Mouse (Mus musculus): ENCODE measurements around the gene Zfp691.

The Zfp691 gene

DNA sequence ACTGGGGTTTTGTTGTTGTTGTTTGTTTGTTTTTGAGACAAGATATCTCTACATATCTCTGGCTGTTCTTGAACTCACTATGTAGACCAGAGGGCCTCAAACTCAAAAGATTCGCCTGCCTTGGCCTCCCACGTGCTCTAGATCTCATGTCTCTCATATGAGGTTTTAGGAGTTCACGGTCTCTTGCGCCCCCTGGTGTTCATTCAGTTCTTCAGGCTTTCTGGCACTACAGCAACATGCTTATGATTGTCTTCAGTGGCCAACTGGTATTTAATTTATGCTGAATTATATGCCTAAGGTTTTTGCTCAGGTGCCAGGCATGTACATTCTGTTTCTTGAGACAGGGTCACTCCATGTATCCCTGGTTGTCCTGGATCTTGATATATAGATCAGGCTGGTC, 6.3 kb downstream of the Zfp691 start:
- peak; percentile 89 for DNase-seq (ENCODE audit: low read depth, low spot score)

DNA sequence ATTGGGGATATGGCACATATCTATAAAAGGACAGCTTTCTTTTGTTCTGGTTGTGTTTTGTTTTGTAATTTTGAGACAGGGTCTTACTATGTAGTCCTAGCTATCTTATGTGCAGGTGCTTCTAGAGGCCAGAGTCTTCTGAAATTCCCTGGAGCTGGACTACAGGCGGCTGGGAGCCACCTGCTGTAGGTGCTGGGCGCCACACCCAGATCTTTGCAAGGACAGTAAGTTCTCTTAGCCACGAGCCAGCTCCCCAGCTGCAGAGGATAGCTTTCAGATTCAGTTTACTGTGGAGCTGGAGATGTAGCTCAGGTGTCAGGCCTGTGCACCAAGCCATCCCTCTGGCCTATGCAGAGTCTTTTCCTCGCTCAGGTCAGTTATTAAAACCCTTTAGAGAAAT, 6.9 kb downstream of the Zfp691 start:
- peak; percentile 34 for DNase-seq (ENCODE audit: low read depth, low spot score)

DNA sequence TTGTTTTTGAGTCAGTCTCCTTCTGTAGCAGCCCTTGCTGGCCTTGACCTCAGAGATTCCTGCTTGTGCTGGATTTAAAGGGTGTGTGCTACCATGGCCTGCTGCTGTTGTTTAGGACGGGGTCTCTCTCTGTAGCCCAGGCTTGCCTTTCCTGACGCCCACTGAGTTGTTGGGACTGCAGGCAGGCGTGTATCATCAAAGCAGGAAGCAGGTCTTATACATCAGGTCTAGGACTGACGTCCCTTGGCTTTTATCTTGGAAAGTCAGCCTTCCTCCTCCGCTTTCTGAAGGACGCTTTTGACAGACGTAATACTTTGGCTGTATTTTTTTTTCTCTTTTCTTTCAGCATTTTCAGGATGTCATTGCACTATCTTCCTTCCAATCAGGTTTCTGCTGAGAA, 8.1 kb downstream of the Zfp691 start:
- DNase-seq (ENCODE audit: low read depth, low spot score) = peak; percentile 28

DNA sequence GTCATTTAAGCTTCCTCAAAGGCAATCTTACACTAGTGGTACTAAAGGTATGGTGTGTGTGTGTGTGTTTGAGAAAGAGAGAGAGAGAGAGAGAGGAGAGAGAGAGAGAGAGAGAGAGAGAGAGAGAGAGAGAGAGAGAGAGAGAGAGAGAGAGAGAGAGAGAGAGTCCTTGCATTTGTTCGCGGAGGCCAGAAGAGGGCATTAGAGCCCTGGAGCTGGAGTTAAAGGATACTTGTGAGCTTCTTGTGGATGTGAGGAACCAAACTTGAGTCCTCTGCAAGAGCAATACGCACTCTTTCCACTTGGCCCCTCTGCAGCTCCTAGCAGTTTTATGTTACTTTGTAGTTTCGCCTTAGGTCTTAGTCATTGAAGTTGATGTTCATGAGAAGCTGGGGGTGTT, 11.0 kb downstream of the Zfp691 start:
- DNase-seq (ENCODE audit: low read depth, low spot score) = no peak

DNA sequence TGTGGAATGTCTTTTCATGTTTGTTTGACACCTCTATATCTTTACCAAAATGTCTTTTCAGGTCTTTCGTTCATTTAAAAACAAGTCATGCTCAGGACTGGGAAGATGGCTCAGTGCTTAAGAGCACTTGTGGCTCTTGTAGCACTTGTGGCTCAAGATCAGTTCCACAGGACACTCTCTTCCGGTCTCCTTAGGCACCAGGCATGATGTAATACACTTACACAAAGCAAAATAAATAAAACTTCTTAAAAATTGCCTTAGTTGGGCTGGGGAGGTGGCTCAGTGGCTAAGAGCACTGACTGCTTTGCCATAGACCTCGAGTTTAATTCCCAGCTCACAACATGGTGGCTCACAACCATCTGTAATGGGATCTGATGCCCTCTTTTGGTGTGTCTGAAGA, 12.6 kb downstream of the Zfp691 start:
- no peak for DNase-seq (ENCODE audit: low read depth, low spot score)

DNA sequence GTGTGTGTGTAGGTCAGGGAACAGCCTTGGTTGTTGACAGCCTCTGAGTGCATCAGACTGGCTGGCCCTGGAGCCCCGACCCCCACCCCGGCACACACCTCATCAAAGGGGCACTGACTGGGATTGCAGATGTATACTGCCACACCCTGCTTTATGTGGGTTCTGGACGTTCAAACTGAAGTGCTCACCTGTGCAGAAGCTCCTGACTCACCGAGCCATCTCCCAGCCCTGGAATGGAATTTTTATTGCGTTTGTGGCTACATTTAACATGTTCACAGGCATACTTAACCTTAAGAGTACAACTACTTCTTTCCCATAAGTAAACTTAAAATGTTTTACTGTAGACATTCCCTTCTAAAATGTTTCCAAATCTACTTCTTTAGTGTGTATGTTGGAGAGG, 16.1 kb downstream of the Zfp691 start:
- no peak for DNase-seq (ENCODE audit: low read depth, low spot score)

DNA sequence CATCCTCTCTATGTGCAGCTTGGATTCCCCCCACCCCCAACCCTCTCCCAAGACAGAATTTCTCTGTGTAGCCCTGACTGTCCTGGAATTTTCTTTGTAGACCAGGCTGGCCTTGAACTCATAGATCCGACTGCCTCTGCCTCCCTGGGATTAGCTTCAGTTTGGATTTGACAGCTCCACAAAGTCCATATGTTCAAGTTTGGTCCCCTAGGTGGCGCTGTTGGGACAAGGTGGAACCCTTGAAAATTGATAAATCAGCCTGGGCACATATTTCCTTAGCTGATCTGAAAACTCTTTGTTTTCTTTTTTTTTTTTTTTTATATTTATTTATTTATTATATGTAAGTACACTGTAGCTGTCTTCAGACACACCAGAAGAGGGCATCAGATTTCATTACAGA, 16.8 kb downstream of the Zfp691 start:
- DNase-seq (ENCODE audit: low read depth, low spot score) = peak; percentile 79

DNA sequence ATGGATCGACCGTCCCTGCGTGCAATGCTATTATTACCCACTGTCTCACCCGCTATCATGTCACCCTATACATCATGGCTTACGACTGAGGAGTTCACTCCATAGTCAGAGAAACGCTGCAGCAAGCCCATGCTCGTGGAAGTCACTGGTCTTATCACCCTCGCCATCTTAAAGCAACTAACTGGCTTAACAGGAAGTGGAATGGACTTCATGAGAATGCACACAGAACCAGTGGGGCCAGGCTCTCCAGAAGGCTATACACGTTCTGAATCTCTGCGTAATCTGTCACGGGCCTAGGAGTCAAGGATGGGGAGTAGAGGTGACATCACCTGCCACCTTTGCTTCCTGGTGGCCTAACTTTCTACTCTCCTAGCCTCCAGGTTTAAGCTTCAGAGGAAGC, 25.3 kb downstream of the Zfp691 start:
- no peak for DNase-seq (ENCODE audit: low read depth, low spot score)

DNA sequence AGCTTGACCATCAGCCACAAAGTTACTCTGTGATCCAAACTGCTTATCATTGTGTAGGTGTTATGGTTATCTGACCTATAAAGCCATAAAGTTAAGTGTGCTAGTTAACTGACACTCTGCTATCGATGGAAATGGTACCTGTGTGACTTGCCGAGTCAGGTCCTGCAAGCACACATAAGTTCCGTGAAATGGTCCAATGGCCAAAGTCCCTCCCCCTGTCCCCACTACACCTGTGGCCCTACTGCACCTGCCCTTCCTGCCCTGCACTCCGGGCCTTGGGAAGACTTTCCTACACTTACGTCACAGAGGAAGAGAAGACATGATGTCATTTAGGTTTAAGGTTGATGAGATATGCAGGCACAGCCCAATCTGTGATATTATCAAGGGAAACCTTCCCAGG, 26.6 kb downstream of the Zfp691 start:
- DNase-seq (ENCODE audit: low read depth, low spot score) = no peak

DNA sequence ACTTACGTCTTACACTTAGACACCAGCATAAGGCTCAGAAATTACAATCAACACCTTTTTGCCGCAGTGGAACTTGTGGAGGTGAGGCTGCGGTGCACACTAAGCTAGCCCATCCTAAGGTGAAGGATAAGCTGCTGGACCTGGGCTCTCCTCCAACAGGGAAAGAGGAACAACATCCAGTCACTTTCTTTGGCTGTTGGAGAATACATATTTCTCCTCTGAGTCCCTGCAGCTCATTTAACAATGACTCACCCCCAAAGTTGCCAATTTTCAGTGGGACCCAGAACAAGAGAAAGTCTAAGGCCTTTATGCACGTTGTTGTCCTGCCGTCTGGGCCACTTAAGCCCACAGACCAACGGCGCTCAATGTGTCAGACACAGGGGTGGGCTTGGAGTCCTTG, 27.2 kb downstream of the Zfp691 start:
- DNase-seq (ENCODE audit: low read depth, low spot score) = no peak

DNA sequence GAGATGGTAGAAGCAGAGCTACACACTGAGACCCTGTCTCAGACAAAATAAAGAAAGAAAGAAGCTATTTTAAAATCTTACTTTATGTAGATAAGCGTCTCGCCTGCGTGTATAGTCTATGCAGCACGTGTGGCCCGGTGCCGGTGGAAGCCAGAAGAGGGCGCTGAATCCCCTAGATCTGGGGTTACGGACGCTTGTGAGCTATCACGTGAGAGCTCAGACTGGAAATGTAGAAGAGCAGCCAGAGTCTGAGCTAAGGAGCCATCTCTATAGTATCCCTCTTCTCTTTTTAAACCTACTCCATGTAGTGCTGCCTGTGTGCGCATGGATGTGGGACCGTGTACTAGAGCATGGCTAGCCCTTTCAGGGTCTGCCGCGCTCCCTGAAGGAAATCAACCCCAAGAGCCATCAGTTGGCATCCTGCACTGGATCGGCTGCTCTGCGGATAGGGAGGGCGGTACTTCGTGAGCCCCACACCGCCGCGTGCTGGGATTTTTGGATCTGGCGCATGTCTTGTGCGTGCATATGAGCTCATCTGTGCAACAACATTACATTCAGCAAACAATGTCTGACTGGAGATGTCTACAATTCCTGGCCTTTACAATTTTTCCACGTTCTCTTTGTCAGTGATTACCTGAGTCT, 31.6 kb downstream of the Zfp691 start:
- peak; percentile 93 for DNase-seq (ENCODE audit: low read depth, low spot score)

DNA sequence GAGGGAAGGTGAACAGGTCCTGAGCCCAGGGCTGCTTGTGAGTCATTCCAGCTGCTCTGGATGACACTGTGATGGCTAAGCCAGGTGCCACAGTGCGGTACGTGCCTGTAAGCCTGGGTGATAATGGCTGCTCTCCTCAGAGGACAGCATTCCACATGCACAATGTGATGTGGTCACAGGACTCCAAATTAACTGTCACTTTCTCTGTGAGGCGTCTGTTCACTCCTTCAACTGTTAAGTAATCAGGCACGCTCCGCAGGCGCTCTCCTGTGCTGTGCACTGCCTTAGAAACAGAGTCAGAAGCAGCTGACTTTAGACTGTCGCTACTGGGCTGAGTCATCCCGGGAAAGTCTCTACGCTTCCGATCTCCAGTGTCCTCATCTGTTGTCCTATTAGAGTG, 32.8 kb downstream of the Zfp691 start:
- DNase-seq (ENCODE audit: low read depth, low spot score) = peak; percentile 70

DNA sequence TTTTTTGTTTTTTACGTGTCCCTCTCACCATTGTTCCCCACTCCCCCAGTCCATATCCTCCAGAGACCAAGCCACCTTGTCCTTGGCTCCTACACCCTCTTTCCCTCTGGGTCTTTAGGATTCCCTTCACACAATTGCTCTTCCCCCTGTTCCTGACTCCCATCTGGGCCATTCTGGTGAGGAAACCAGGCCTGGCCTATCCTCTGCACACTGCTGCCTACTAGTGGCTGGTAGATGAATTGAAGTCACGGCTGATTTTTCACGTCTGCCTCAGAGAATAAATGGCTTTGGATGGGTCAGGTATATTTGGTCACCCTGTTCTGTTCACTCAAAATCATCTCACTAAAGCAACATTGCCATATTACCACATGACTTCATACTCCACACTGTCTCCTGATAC, 33.9 kb downstream of the Zfp691 start:
- peak; percentile 87 for DNase-seq (ENCODE audit: low read depth, low spot score)

DNA sequence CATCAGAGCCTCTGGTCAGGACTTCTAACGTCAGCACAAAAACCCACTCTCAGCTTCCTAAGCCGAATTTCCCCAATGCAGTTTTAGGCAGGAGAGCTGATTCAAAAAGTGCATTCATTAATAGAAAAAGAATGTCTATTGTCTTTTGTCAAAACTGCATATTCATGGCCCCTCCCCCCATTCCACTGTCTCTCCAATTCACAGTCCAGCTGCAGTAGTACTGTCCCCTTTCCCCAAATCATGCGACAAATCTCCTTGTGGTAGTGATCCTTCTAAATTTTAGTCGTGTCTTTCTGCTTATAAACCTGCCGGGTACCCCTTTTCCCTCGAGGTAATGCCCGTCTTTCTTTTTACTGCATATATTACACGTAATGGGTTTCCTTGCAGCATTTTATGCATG, 35.2 kb downstream of the Zfp691 start:
- DNase-seq (ENCODE audit: low read depth, low spot score) = no peak

DNA sequence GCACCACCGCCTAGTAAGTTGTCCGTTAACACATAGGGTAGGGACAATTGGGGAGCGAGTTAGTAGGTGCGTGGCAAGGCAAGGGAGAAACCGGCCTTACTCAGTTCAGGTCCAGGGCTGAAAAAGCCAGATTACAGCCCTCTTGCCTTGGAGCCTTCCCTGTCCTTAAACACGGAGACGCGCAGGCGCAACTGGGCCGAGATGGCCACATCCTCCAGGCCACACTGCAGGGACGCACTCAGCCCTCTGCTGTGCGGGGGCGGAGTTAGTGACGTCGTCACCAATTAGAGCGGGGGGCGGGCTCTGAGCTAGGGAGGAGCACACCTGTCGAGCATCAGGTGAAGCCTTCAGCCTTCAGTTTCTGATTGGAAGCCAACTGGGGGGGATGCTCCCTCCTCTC, 35.8 kb downstream of the Zfp691 start:
- peak; percentile 85 for DNase-seq (ENCODE audit: low read depth, low spot score)

DNA sequence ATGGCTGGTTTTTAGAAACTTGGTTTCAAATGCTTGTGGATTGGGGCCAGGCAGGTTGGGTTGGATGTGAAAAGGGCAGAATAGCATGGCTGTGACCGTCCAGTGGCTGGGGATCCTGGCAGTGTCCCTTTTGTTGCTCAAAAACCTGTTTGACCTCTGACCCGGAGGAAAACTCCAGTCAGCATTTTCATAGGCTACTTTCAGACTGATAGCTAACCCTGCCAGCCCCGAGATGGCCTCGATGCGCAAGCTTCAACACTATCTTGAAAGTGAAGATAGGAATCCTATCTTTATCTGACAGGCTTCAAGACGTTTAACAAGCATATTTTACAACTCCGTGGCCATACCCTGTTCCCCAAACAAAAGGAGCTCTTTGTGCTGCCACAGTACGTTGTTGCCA, 36.7 kb downstream of the Zfp691 start:
- no peak for DNase-seq (ENCODE audit: low read depth, low spot score)

DNA sequence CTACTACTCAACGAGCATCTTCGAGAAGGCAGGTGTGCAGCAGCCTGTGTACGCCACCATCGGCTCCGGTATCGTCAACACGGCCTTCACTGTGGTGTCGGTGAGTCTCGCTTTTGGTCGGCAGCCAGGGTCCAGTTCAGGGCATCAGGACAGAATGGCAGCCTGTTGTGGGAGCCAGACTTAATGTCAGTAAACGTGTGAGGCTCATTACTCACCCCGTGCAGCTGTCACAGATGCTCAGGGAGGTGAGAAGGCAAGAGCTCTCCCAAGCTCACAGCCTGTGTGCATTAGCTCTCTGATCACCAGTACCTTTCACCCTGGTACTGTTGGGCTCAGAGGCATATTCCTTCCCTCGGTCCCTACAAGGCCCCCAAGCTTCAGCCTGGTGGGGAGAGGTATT, 40.1 kb downstream of the Zfp691 start:
- DNase-seq (ENCODE audit: low read depth, low spot score) = no peak

DNA sequence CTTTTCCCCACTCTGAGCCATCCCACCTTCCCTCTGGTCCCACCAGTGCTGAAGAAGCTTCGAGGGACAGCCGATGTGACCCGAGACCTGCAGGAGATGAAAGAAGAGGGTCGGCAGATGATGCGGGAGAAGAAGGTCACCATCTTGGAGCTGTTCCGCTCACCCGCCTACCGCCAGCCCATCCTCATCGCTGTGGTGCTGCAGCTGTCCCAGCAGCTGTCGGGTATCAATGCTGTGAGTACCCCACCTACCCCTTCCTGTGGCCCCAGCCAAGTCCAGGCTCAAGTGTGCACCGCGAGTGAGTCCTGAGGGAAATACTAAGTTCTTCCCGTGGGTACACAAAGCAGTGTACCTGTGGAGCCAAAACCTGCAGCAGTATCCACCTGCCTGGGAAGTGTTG, 40.7 kb downstream of the Zfp691 start:
- DNase-seq (ENCODE audit: low read depth, low spot score) = no peak

DNA sequence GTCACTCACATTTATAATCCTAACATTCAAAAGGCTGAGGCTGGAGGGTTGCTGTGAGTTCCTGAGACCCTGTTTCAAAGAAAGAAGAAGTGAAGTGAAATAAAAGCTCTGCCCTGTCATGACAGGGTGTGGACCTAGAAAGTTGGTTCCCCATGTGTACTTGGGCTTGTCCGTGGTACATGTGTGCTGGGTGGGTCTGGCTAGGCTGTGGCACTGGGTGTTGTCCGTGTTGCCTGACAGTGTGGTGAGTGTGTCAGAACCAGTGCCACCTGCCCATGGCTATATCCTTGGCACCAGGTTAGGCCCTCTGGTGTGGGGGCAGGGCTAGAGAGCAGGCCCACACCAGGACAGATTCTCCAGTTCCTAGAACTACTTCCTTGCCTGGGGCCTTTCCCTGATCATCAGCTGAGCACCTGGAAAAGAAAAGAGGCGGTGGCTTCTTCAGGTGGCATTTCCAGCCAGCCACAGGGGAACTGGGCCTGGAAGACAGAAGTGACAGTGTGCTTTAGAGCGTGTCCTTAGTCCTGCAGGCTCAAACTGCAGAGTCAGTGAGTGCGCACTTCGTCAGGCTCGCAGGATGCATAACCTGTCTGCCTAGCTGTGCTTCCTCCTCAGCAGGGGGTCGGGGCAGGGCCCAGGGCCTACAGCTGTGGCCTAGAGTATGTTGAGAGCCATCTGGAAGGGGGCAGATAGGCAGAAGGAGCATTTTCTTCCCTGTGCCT, 42.6 kb downstream of the Zfp691 start:
- DNase-seq (ENCODE audit: low read depth, low spot score) = no peak

DNA sequence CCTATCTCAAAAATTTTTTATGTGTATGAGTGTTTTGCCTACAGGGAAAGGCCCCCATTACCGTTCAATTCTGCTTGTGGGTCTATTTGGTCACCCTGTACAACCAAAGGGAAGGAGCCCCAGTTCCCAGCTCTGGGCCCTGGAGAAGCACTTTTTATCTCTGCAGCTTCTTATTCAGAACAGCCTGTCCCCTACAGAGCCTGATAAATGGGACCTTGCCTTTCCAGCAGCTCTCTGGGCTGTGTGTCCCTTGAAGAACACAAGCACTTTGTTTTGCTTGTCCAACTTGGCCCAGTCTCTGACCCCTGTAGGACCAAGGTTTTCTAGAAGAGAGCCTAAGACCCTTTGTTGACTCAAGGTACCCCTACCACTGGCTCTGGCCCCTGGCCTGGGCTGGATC, 44.9 kb downstream of the Zfp691 start:
- no peak for DNase-seq (ENCODE audit: low read depth, low spot score)

DNA sequence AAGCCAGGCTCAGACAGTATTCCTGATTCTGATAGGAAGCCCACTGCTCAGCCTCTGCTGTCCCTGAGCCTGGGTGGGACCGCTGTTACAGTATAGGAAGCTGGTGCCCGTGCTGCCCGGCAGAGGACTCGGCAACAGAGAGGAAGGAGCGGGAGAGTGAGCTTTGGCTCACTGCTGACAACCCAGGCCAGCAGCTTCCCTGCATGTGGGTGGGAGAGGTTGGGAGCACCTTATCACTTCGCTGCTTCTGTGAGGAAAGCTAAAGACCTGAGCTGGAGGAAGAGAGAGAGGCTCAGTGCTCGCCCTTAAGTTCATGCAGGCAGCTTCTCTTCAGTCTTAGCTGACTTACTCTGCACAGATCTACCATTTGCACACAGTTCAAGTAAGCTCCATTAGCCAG, 45.4 kb downstream of the Zfp691 start:
- DNase-seq (ENCODE audit: low read depth, low spot score) = no peak

DNA sequence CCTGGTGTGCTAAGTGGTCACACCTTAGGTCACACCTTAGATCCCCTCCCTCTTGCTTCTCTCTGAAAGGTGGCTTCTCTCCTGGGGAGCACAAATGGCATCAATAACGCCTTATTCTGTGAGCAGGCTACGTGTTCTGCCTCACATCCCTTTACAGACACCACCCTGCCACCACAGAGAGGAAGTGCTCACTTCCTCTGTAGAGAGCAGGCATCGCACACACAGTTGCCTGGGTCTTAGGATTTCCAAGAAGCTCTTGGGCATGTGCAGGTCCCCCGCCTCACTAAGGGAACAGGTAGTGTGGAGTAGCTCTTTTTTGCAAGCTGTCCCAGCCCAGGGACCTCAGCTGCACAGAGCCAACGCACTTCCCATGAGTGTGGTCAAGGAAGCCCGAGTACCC, 46.8 kb downstream of the Zfp691 start:
- DNase-seq (ENCODE audit: low read depth, low spot score) = no peak

DNA sequence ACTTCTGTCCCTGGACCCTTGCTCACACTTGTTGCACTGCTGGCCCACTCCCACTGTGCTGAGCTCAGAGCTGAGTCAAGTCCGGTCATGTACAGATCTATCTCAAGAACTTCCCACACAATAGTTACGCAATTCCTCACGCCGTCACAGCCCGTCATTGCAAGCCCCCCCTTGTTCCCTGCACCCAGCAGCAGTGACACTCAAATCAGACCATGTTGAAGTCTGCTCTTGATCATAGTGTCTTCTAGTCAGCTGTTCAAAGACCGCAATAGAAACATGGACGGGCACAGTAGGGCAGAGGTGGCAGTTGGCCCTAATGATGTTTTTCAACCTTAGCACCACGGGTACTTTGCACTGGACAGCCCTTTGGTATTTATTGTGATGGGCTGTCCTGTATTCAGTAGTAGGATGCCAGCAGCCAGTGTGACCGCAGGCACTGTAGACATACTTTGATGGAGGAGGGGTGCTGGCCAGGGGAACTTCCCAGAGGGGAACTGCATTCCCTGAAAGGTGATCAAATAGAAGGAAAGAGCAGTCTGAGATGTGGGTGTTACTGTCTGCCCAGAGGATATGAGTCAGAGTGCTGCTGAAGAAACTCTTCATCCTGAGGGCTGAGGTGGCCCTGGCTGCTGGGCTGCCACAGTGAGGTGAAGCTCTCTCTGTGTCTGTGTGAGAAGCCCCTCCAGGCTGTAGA, 48.3 kb downstream of the Zfp691 start:
- DNase-seq (ENCODE audit: low read depth, low spot score) = no peak

Data from ZHBTc4 (cell line).